Mouse (Mus musculus) erythroblast, embryonic 14.5 days (primary cell): ENCODE data around the gene Tmem63b.

Experiments used
- GATA1 ChIP-seq: IDR thresholded peaks from 2 replicates; pipeline ENCODE4 v1.6.1; 2012; ENCODE audit warnings: low read length, inconsistent platforms, mixed read lengths
- TAL1 ChIP-seq: IDR thresholded peaks from 3 replicates; pipeline ENCODE4 v1.6.1; 2012; ENCODE audit warnings: low read length, inconsistent platforms, mixed read lengths

DNA sequence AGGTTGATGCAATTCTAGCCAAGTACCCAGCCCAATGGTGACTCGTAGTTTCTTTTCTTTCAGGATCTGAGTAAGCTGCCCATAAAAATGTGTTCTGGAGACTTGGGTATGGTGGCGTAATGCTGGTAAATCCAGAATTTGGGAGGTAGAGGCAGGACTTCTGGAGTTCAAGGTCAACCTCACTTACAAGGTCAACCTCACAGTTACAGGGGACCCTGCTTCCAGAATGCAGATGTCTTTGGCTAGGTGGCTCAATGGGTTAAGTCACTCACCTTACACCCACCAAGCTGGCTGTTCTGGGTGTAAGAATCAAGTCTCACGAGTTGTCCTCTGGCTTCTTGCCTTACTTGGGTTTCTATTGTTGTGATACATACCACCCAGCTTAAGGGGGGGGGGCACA, 70.0 kb downstream of the Tmem63b start:
- no peak for TF ChIP-seq GATA1
- no peak for TF ChIP-seq TAL1
